Mouse (Mus musculus) neural tube, embryonic 12.5 days (tissue): ENCODE data around the gene Sspo. TPM values are rescaled to one million over a fixed set of nuclear protein-coding genes. Genes with fewer than 3 reads are reported as not detected.
A peak's percentile ranks its signal among the peaks of the same experiment; 100 is the strongest.

Experiments
- ATAC-seq: fragments of 200-750 bp; cut with Nextera tagmentation; 2 replicates; pipeline ENCODE4 v1.8.0; 2017; ENCODE audit warnings: low read depth, mild to moderate bottlenecking, moderate TSS enrichment, moderate library complexity; ENCODE audit not compliant: low FRiP score
- H3K27ac ChIP-seq: fragments of 300-500 bp; sonication (generic); 2 replicates; pipeline ENCODE4 v1.5.1; 2016
- H3K27me3 ChIP-seq: fragments of 300-500 bp; sonication (generic); replicated peaks from 2 replicates; pipeline ENCODE4 v1.6.1; 2016; ENCODE audit warnings: mild to moderate bottlenecking
- H3K36me3 ChIP-seq: fragments of 300-500 bp; sonication (generic); 2 replicates; pipeline ENCODE4 v1.6.1; 2016; ENCODE audit warnings: mild to moderate bottlenecking
- H3K4me1 ChIP-seq: fragments of 300-500 bp; sonication (generic); 2 replicates; pipeline ENCODE4 v1.6.1; 2016
- H3K4me2 ChIP-seq: fragments of 300-500 bp; sonication (generic); replicated peaks from 2 replicates; pipeline ENCODE4 v1.6.1; 2016; ENCODE audit warnings: mild to moderate bottlenecking
- H3K4me3 ChIP-seq: fragments of 300-500 bp; sonication (generic); 2 replicates; pipeline ENCODE4 v1.5.1; 2016
- H3K9ac ChIP-seq: fragments of 300-500 bp; sonication (generic); 2 replicates; pipeline ENCODE4 v1.6.1; 2016; ENCODE audit warnings: mild to moderate bottlenecking
- H3K9me3 ChIP-seq: fragments of 300-500 bp; sonication (generic); 2 replicates; pipeline ENCODE4 v1.6.1; 2016; ENCODE audit warnings: mild to moderate bottlenecking
- WGBS: fragments of 180-500 bp; shearing (Covaris S2); methylation state at CpG from one replicate; pipeline ENCODE4 v1.1.7; 2016; 5-methylcytosine and 5-hydroxymethylcytosine counted together
- polyA plus RNA-seq: library from polyadenylated mRNA; unstranded; fragments of >200 nt; fragmentation: Nextera tagmentation; extraction: Ambion mirVana; gene quantifications from 2 replicates; pipeline ENCODE4 v1.2.1, GENCODE M21; 2016

Gene Sspo
- polyA plus RNA-seq, 1 experiment from 2014 or later = 0.28 TPM

GRCm38 (mm10) chr6:48464966-48465679, 17.1 kb downstream of the Sspo start:
- H3K36me3 ChIP-seq = no peaks in the 10 kb centered on the region
- no peak overlapping the region for H3K27ac ChIP-seq
- no peak overlapping the region for H3K9ac ChIP-seq
- no peak overlapping the region for H3K4me2 ChIP-seq
- H3K4me3 ChIP-seq = no peak overlapping the region
- 92% methylated on average over 13 of the region's 13 CpGs for WGBS
- no peaks in the 10 kb centered on the region for H3K27me3 ChIP-seq
- H3K9me3 ChIP-seq = no peaks in the 10 kb centered on the region
- ATAC-seq = no peak
- H3K4me1 ChIP-seq = no peaks in the 10 kb centered on the region

- no peak overlapping the region for H3K4me2 ChIP-seq
- H3K27me3 ChIP-seq = no peaks in the 10 kb centered on the region
- H3K4me1 ChIP-seq = no peaks in the 10 kb centered on the region
- H3K4me3 ChIP-seq = no peak overlapping the region
- no peaks in the 10 kb centered on the region for H3K36me3 ChIP-seq
- H3K27ac ChIP-seq = no peak overlapping the region
- WGBS = 29% methylated on average over 6 of the region's 6 CpGs
- H3K9me3 ChIP-seq = no peaks in the 10 kb centered on the region
- H3K9ac ChIP-seq = no peak overlapping the region
- no peak for ATAC-seq
Measured at GRCm38 (mm10) chr6:48466715-48467114, 18.7 kb downstream of the Sspo start.

GRCm38 (mm10) chr6:48467490-48467889, 19.5 kb downstream of the Sspo start:
- Histone ChIP-seq H3K36me3 (no peaks in the 10 kb centered on the region), H3K9me3 (no peaks in the 10 kb centered on the region), H3K27ac (no peak overlapping the region), H3K4me2 (no peak overlapping the region), H3K9ac (no peak overlapping the region), H3K4me3 (no peak overlapping the region), H3K4me1 (no peaks in the 10 kb centered on the region), H3K27me3 (no peaks in the 10 kb centered on the region)
- ATAC-seq = no peak
- WGBS = 83% methylated on average over 7 of the region's 7 CpGs

- H3K9me3 ChIP-seq = no peaks in the 10 kb centered on the region
- no peaks in the 10 kb centered on the region for H3K27me3 ChIP-seq
- ATAC-seq = no peak
- 94% methylated on average over 2 of the region's 2 CpGs for WGBS
- H3K4me3 ChIP-seq = no peak overlapping the region
- no peaks in the 10 kb centered on the region for H3K36me3 ChIP-seq
- no peak overlapping the region for H3K4me2 ChIP-seq
- no peak overlapping the region for H3K27ac ChIP-seq
- no peaks in the 10 kb centered on the region for H3K4me1 ChIP-seq
- no peak overlapping the region for H3K9ac ChIP-seq
Measured at GRCm38 (mm10) chr6:48470739-48471138, 22.7 kb downstream of the Sspo start.

- WGBS = 88% methylated on average over 4 of the region's 4 CpGs
- Histone ChIP-seq H3K9ac (no peak overlapping the region), H3K4me1 (no peaks in the 10 kb centered on the region), H3K36me3 (no peaks in the 10 kb centered on the region), H3K4me3 (no peak overlapping the region), H3K4me2 (no peak overlapping the region), H3K27ac (no peak overlapping the region), H3K9me3 (no peaks in the 10 kb centered on the region), H3K27me3 (no peaks in the 10 kb centered on the region)
- ATAC-seq = no peak
Measured at GRCm38 (mm10) chr6:48478446-48478845, 30.4 kb downstream of the Sspo start.

GRCm38 (mm10) chr6:48482501-48482900, 34.5 kb downstream of the Sspo start:
- Histone ChIP-seq H3K9ac (no peak overlapping the region), H3K27ac (no peak overlapping the region), H3K36me3 (no peaks in the 10 kb centered on the region), H3K4me3 (no peak overlapping the region), H3K27me3 (no peaks in the 10 kb centered on the region), H3K9me3 (no peaks in the 10 kb centered on the region), H3K4me1 (no peaks in the 10 kb centered on the region), H3K4me2 (no peak overlapping the region)
- 78% methylated on average over 5 of the region's 5 CpGs for WGBS
- no peak for ATAC-seq

GRCm38 (mm10) chr6:48487747-48488725, 40.0 kb downstream of the Sspo start:
- no peak for ATAC-seq
- Histone ChIP-seq H3K4me3 (no peak overlapping the region), H3K9ac (no peak overlapping the region)

GRCm38 (mm10) chr6:48489741-48490140, 41.7 kb downstream of the Sspo start:
- Histone ChIP-seq H3K4me1 (peaks cover 11% of the 10 kb centered on the region), H3K4me3 (no peak overlapping the region), H3K27ac (no peak overlapping the region), H3K36me3 (no peaks in the 10 kb centered on the region), H3K27me3 (no peaks in the 10 kb centered on the region), H3K9me3 (no peaks in the 10 kb centered on the region), H3K9ac (no peak overlapping the region), H3K4me2 (no peak overlapping the region)
- WGBS = 94% methylated on average over 3 of the region's 3 CpGs
- no peak for ATAC-seq

More at GRCm38 (mm10) chr6:48487747-48488725, 40.0 kb downstream of the Sspo start:
- no peaks in the 10 kb centered on the region for H3K9me3 ChIP-seq
- H3K27ac ChIP-seq = no peak overlapping the region
- 11% methylated on average over 25 of the region's 25 CpGs for WGBS
- H3K27me3 ChIP-seq = no peaks in the 10 kb centered on the region
- peaks cover 11% of the 10 kb centered on the region for H3K4me1 ChIP-seq
- no peaks in the 10 kb centered on the region for H3K36me3 ChIP-seq
- peak overlapping the region; percentile 47 for H3K4me2 ChIP-seq

GRCm38 (mm10) chr6:48491361-48491760, 43.3 kb downstream of the Sspo start:
- 78% methylated on average over 9 of the region's 9 CpGs for WGBS
- no peak overlapping the region for H3K27ac ChIP-seq

GRCm38 (mm10) chr6:48493136-48493730, 45.2 kb downstream of the Sspo start:
- Histone ChIP-seq H3K36me3 (no peaks in the 10 kb centered on the region), H3K9ac (no peak overlapping the region), H3K4me3 (no peak overlapping the region), H3K9me3 (no peaks in the 10 kb centered on the region), H3K4me1 (peaks cover 3% of the 10 kb centered on the region), H3K4me2 (no peak overlapping the region), H3K27ac (no peak overlapping the region), H3K27me3 (no peaks in the 10 kb centered on the region)
- no peak for ATAC-seq
- 6% methylated on average over 8 of the region's 8 CpGs for WGBS

More at GRCm38 (mm10) chr6:48491361-48491760, 43.3 kb downstream of the Sspo start:
- no peaks in the 10 kb centered on the region for H3K9me3 ChIP-seq
- H3K27me3 ChIP-seq = no peaks in the 10 kb centered on the region
- no peak overlapping the region for H3K4me3 ChIP-seq
- ATAC-seq = no peak
- H3K9ac ChIP-seq = no peak overlapping the region
- H3K4me1 ChIP-seq = peaks cover 11% of the 10 kb centered on the region
- no peaks in the 10 kb centered on the region for H3K36me3 ChIP-seq
- H3K4me2 ChIP-seq = no peak overlapping the region

- Histone ChIP-seq H3K4me1 (no peaks in the 10 kb centered on the region), H3K9me3 (no peaks in the 10 kb centered on the region), H3K4me2 (no peak overlapping the region), H3K27ac (no peak overlapping the region), H3K36me3 (no peaks in the 10 kb centered on the region), H3K9ac (no peak overlapping the region), H3K4me3 (no peak overlapping the region), H3K27me3 (no peaks in the 10 kb centered on the region)
- no peak for ATAC-seq
- WGBS = 87% methylated on average over 4 of the region's 4 CpGs
Measured at GRCm38 (mm10) chr6:48497521-48497920, 49.5 kb downstream of the Sspo start.

- H3K27ac ChIP-seq = no peak overlapping the region
- H3K4me2 ChIP-seq = peak overlapping the region; percentile 79; the same call in 1 of the 2 replicates
- 14% methylated on average over 2 of the region's 2 CpGs for WGBS
- H3K27me3 ChIP-seq = no peaks in the 10 kb centered on the region
- peak; percentile 70 for ATAC-seq
- H3K9me3 ChIP-seq = no peaks in the 10 kb centered on the region
- H3K4me1 ChIP-seq = peaks cover 6% of the 10 kb centered on the region
- no peak overlapping the region for H3K9ac ChIP-seq
- peaks cover 4% of the 10 kb centered on the region; the same call in 1 of the 2 replicates for H3K36me3 ChIP-seq
- H3K4me3 ChIP-seq = peak overlapping the region; percentile 64
Measured at GRCm38 (mm10) chr6:48503847-48504240, 55.8 kb downstream of the Sspo start.
